Mouse (Mus musculus) layer of hippocampus, postnatal 10 days (tissue): ENCODE measurements around the gene Pick1. TPM values are rescaled to one million over a fixed set of nuclear protein-coding genes. Genes with fewer than 3 reads are reported as not detected.
"Not testable (repeated sequence)": the region's sequence is repeated elsewhere in the genome, so short reads cannot be mapped to it uniquely, and the experiment has no call there.

Experiments
- DNase-seq, 2 experiments: peaks; one replicate each; pipeline ENCODE4 v3.0.0; 2021; ENCODE audit warnings: low spot score in 2 of 2
- total RNA-seq, 2 experiments: library from RNA; stranded (reverse); gene quantifications; 2 replicates each; pipeline ENCODE4 v1.2.3; 2021

The Pick1 gene
- total RNA-seq, 2 experiments from 2014 or later, result 53.0 to 55.1 TPM

- peak; percentile 90 to 94 for DNase-seq
Measured at GRCm38 (mm10) chr15:79224685-79225084, 4.3 kb upstream of the Pick1 start.

GRCm38 (mm10) chr15:79225780-79226179 is 3.2 kb upstream of the Pick1 start:
- not testable (repeated sequence) for DNase-seq

- DNase-seq, result no peak
Measured at GRCm38 (mm10) chr15:79235268-79235667, 6.3 kb downstream of the Pick1 start.

GRCm38 (mm10) chr15:79238036-79238435 is 9.1 kb downstream of the Pick1 start:
- DNase-seq, result no peak

- DNase-seq, result no peak
Measured at GRCm38 (mm10) chr15:79242574-79243233, 13.7 kb downstream of the Pick1 start.

- peak; percentile 99 for DNase-seq
Measured at GRCm38 (mm10) chr15:79243234-79244042, 14.5 kb downstream of the Pick1 start.

GRCm38 (mm10) chr15:79244071-79244893 is 15.3 kb downstream of the Pick1 start:
- DNase-seq, result no peak

GRCm38 (mm10) chr15:79245321-79245720 is 16.3 kb downstream of the Pick1 start:
- no peak for DNase-seq

GRCm38 (mm10) chr15:79250236-79250635 is 21.3 kb downstream of the Pick1 start:
- no peak for DNase-seq

GRCm38 (mm10) chr15:79251168-79251567 is 22.2 kb downstream of the Pick1 start:
- DNase-seq, result no peak

- DNase-seq, result peak; percentile 35 to 51
Measured at GRCm38 (mm10) chr15:79251781-79252491, 23.0 kb downstream of the Pick1 start.

- no peak for DNase-seq
Measured at GRCm38 (mm10) chr15:79252580-79252979, 23.6 kb downstream of the Pick1 start.

- no peak for DNase-seq
Measured at GRCm38 (mm10) chr15:79254661-79255060, 25.7 kb downstream of the Pick1 start, which contains the start of gene Slc16a8. Gene Slc16a8, minus strand, starts transcription at chr15:79254761.

GRCm38 (mm10) chr15:79258521-79258920 is 29.5 kb downstream of the Pick1 start:
- no peak for DNase-seq

- DNase-seq, result peak; percentile 42 to 59
Measured at GRCm38 (mm10) chr15:79261095-79261725, 32.2 kb downstream of the Pick1 start.

- DNase-seq, result peak in 1 of 2 experiments; percentile 27
Measured at GRCm38 (mm10) chr15:79261757-79262156, 32.8 kb downstream of the Pick1 start.

GRCm38 (mm10) chr15:79262375-79262774 is 33.4 kb downstream of the Pick1 start:
- DNase-seq, result no peak

GRCm38 (mm10) chr15:79262786-79263309 is 33.9 kb downstream of the Pick1 start:
- DNase-seq, result no peak

GRCm38 (mm10) chr15:79263726-79264125 is 34.8 kb downstream of the Pick1 start:
- no peak for DNase-seq

- no peak for DNase-seq
Measured at GRCm38 (mm10) chr15:79265384-79265783, 36.4 kb downstream of the Pick1 start.
